Mouse (Mus musculus) 416B (cell line): ENCODE data around the gene Pitpnm1.
A peak's percentile ranks its signal among the peaks of the same experiment; 100 is the strongest.

Source experiments
- DNase-seq: peaks from one replicate; pipeline ENCODE4 v3.0.0; 2011; ENCODE audit warnings: low read depth

The Pitpnm1 gene

GRCm38 (mm10) chr19:4094774-4095303, 5.0 kb upstream of the Pitpnm1 start:
- no peak for DNase-seq

GRCm38 (mm10) chr19:4095802-4096201, 4.0 kb upstream of the Pitpnm1 start:
- DNase-seq = no peak

GRCm38 (mm10) chr19:4096642-4097440, 3.0 kb upstream of the Pitpnm1 start, which contains the start of gene Cdk2ap2:
Gene Cdk2ap2, plus strand, starts transcription at chr19:4097182.
- DNase-seq = peak; percentile 99

- DNase-seq = peak; percentile 96
Observed at GRCm38 (mm10) chr19:4097441-4097825, 2.4 kb upstream of the Pitpnm1 start.

GRCm38 (mm10) chr19:4098426-4098825, 1.4 kb upstream of the Pitpnm1 start:
- DNase-seq = peak; percentile 72

GRCm38 (mm10) chr19:4099056-4099455, 742 bp upstream of the Pitpnm1 start:
- peak; percentile 96 for DNase-seq

DNA sequence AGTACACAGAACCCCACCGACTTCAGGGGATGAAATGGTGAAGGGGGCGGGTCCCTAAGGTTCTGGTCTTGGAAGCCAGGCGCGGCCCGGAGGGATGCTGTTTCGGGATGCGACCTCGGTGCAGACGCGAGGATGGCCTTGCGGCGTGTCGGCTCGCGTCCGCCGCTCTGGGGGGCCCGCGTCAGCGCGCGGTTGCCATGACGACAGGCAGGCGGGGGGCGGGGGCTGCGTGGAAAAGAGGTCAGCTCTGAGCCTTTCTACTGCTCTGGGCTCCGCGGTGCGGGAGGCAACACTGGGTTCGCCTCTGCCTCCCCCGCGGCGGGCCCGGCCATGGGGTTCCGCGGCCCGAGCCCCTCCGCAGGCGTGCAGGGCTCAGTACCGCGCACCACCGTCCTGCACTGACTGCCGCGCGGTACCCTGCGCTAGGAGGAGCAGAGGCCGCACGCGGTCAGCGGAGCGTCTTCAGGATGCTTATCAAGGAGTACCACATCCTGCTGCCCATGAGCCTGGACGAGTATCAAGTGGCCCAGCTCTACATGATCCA, 992 bp downstream of the Pitpnm1 start:
- no peak for DNase-seq

- no peak for DNase-seq
Observed at GRCm38 (mm10) chr19:4101466-4101865, 1.7 kb downstream of the Pitpnm1 start.

- no peak for DNase-seq
Observed at GRCm38 (mm10) chr19:4102049-4102448, 2.3 kb downstream of the Pitpnm1 start.

- no peak for DNase-seq
Observed at GRCm38 (mm10) chr19:4102626-4103025, 2.8 kb downstream of the Pitpnm1 start.

DNA sequence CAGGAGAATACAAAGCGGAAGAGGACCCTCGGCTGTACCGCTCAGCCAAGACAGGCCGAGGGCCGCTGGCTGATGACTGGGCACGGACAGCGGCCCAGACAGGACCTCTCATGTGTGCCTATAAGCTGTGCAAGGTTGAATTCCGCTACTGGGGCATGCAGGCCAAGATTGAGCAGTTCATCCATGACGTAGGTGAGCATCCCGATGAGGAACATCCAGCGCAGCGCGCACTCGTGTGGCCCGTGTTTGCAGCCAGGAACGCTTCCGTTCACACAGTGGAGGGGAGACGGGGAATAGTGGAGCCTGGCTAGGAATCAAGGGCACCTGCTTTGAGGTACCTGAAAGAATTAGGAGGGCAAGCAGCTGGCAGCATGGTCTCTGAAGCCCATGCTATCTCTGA, 3.5 kb downstream of the Pitpnm1 start:
- DNase-seq = no peak

DNA sequence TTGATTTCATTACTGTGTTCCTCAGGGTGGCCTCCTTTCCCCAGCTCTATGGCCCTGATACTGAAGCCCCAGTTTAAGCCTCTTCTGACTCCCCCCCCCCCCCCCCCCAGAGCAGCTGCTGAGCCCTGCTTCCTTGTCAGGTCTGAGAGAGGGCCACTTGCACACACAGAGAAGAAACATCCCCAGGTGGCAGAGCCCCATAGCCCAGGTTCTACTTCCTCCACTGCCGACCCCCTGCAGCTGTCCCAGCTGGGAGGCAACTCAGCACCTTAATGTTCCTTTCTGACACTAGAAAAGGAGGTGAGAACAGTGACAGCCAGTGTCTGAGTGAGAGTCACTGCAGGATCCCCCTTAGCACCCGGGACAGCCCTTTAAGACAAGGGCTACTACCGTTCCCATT, 4.0 kb downstream of the Pitpnm1 start:
- DNase-seq = no peak

GRCm38 (mm10) chr19:4104675-4105194, 4.9 kb downstream of the Pitpnm1 start:
- no peak for DNase-seq

DNA sequence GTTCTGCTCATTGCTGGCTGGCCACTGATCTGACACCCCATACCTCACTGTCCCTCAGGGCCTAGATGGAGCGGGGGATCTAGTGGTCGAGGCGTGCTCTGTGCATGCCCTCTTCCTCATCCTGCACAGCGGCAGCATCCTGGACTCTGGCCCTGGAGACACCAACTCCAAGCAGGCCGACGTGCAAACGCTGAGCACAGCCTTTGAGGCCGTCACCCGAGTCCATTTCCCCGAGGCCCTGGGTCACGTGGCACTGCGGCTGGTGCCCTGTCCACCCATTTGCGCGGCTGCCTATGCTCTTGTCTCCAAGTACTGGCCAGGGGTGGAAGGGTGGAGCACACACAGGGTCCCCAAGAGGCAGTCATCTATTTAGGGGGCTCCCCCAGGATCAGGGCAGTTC, 6.9 kb downstream of the Pitpnm1 start:
- no peak for DNase-seq

- DNase-seq = no peak
Observed at GRCm38 (mm10) chr19:4108535-4108934, 8.7 kb downstream of the Pitpnm1 start.

DNA sequence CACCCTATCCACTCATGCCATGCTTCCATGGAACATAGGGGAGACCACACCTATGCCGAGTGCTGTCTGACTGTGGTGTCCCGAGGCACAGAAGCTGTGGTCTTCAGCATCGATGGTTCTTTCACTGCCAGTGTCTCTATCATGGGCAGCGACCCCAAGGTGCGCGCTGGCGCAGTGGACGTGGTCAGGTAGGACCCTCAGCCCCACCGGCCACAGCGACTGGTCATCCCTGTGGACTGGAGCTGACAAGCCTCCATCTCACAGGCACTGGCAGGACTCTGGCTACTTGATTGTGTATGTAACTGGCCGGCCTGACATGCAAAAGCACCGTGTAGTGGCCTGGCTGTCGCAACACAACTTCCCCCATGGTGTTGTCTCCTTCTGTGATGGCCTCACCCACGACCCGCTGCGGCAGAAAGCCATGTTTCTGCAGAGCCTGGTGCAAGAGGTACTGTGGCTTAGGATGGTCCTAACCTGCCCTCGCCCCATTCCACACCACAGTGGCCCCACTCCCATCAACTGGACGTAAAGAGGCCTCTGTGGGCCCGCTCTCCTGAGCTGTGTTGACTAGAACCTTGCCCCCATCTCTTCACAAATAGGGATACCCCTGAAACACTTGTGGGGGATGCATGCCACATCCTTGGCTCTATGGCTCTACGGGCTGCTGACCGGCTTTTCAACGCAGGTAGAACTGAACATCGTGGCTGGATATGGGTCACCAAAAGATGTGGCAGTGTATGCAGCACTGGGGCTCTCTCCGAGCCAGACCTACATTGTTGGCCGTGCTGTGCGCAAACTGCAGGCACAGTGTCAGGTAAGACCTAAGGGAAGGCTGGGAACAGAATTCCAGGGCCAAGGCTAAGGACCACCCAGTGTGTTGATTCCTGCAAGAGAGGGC, 12.5 kb downstream of the Pitpnm1 start:
- peak; percentile 39 for DNase-seq

- peak; percentile 99 for DNase-seq
Observed at GRCm38 (mm10) chr19:4113186-4113805, 13.5 kb downstream of the Pitpnm1 start.

DNA sequence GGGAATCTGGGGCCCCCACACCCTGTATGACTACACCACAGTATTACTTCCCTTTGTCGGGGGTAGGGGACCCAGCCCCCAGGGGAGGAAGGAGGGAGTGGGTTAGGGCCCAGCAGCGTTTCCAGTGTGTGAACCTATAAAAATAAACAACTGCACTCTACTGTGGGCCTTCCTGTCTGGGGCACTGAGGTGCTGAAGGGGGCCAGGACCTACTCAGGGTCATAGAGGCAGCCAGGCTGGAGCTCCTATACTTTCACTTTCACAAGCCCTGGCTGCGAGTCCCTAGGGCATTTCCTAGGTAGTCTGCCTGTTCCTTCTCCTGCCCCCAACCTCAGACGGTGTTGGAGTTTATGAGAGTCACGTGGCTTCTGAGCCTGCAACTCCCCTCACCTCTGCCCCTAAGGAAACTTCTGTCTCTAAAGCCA, 14.0 kb downstream of the Pitpnm1 start:
- no peak for DNase-seq

GRCm38 (mm10) chr19:4114551-4114950, 14.8 kb downstream of the Pitpnm1 start:
- DNase-seq = no peak

DNA sequence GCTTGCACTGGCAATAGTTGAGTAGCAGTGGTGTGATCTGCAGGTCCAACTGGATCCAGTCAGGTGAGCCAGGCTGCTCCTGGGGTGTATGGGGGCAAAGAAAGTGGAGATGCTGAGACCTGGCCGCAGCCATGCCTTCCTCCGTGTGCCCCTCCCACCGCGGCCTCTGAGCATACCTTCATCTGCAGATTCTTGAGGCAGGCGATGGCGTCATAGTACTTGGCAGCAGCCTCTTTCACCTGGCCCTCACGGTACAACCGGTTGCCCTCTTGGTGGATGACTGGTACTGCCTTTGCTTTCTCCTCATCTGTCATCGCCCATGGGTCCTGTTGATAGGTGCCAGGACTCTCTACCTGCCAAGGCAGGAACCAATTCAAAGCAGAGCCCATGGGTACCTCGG, 15.3 kb downstream of the Pitpnm1 start:
- DNase-seq = no peak

- no peak for DNase-seq
Observed at GRCm38 (mm10) chr19:4115816-4116215, 16.0 kb downstream of the Pitpnm1 start.

DNA sequence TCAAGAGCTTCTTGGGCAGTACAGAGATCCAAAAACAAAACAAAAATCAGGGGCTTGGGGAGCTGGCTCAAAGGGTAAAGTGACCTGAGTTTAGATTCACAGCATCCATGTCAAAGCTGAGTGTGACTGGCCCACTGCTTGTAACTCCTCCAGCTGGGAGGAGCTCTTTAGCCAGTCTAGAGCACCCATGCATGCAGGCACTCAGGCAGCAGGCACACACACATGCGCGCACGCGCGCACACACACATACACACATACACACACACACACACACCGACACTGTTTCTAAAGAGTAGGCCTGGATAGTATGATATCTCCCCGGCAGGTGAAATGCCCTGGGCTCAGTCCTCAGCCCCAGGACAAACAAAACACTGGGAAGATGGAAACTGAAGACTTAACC, 17.2 kb downstream of the Pitpnm1 start:
- DNase-seq = no peak
